Comparison of ENCODE assay signal across 8 mouse cellular contexts in the genomic region with DNA sequence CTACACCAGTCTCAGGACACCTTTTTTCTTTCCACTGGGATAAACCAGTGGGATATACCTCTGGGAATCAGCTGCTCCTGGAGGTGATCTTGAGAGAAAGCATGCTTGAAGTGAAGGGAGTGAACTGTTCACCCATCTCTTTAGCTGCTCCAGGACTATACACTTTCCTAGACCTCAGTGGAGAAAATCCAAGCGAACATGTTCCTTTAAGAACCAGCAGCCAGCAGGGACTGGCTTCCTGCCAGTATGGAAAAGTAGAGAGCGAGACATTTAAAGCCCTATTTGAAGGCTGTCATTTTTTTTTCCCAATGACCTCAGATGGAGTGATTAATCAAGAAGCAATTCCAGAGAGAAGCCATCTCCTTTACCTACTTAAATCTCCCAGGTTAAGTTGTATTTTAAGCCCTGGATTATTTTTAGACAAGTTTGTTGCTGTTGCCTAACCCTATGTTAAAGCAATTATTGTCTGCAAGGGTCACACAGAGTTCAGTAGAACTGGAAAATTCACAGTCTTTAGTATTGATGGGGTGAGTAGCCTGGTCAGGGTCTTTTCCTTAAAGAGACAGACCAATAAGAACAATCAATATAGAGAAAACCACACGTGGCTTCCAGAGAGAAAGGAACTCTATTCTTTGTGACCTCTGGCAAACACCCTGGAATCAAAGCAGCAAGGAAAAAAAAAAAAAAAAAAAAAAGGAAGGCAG.
DNase-seq lines count a peak whose midpoint lies in the region; ATAC-seq lines count a peak whose summit lies in the region.

No protein-coding gene starts in this region.

- ATAC-seq in frontal cortex, adult (ENCODE audit: low TSS enrichment) = 0 out of 2 replicates have a peak, but pooled peaks have one; percentile 34

- no peak for DNase-seq in frontal cortex, postnatal 25 days (ENCODE audit: low spot score in 2 of 2)
- DNase-seq in NIH3T3 (ENCODE audit: low read depth) = peak; percentile 35
- peak; percentile 42 for DNase-seq in fat pad, adult 2 months (ENCODE audit: extremely low read depth, low read depth, low spot score)
- peak; percentile 42 for DNase-seq in kidney, adult 18-20 months
- DNase-seq in lung, postnatal 4 days = peak; percentile 34 to 41
- no peak for DNase-seq in left cerebral cortex, postnatal 36 days (ENCODE audit: low spot score in 2 of 2)
- no peak for DNase-seq in testis, postnatal 14 days (ENCODE audit: low spot score)

- intact Hi-C loops in left cerebral cortex, postnatal 36 days (cut with DNase I) = no loop called here

Comparison
In these comparisons a context has a peak if more than half of its experiments do, and no peak if none do; other contexts are left out.
1. DNase-seq: peak in NIH3T3 (single experiment), fat pad, adult 2 months (single experiment), kidney, adult 18-20 months (single experiment) and lung, postnatal 4 days (2 of 2); none in frontal cortex, postnatal 25 days (0 of 2), left cerebral cortex, postnatal 36 days (0 of 2) and testis, postnatal 14 days (single experiment).